Mouse (Mus musculus) small intestine, adult 2 months (tissue): ENCODE results near the gene Atg10.

Experiments used
- CTCF ChIP-seq: fragments of 200-500 bp; IDR thresholded peaks from 2 replicates; pipeline ENCODE4 v1.5.1; 2012; ENCODE audit warnings: low read depth, mild to moderate bottlenecking, control low read depth, inconsistent platforms, low read length, moderate library complexity, mixed read lengths; ENCODE audit not compliant: insufficient replicate concordance, insufficient read length; ENCODE audit errors: extremely low read depth
- POLR2A ChIP-seq: fragments of 200-500 bp; IDR thresholded peaks from 2 replicates; pipeline ENCODE4 v1.6.1; 2012; ENCODE audit warnings: low read depth, mild to moderate bottlenecking, control low read depth, inconsistent platforms, low read length, moderate library complexity

GRCm38 (mm10) chr13:90913675-90914192 is 310.0 kb downstream of the Atg10 start:
- no peak for TF ChIP-seq CTCF
- TF ChIP-seq POLR2A, result no peak
